Mouse (Mus musculus): ENCODE measurements around the gene Il1rn.

Gene Il1rn

GRCm38 (mm10) chr2:24382456-24383230, 46.0 kb downstream of the Il1rn start:
- DNase-seq (ENCODE audit: low spot score), result no peak

GRCm38 (mm10) chr2:24383636-24384035, 47.0 kb downstream of the Il1rn start:
- no peak for DNase-seq (ENCODE audit: low spot score)

GRCm38 (mm10) chr2:24384393-24384792, 47.7 kb downstream of the Il1rn start:
- no peak for DNase-seq (ENCODE audit: low spot score)

- no peak for DNase-seq (ENCODE audit: low spot score)
Measured at GRCm38 (mm10) chr2:24385111-24385961, 48.7 kb downstream of the Il1rn start.

- no peak for DNase-seq (ENCODE audit: low spot score)
Measured at GRCm38 (mm10) chr2:24386158-24386963, 49.7 kb downstream of the Il1rn start.

GRCm38 (mm10) chr2:24386964-24387320, 50.3 kb downstream of the Il1rn start:
- DNase-seq (ENCODE audit: low spot score), result no peak

- no peak for DNase-seq (ENCODE audit: low spot score)
Measured at GRCm38 (mm10) chr2:24387361-24388283, 51.0 kb downstream of the Il1rn start.

GRCm38 (mm10) chr2:24393251-24393650, 56.6 kb downstream of the Il1rn start:
- no peak for DNase-seq (ENCODE audit: low spot score)

GRCm38 (mm10) chr2:24397115-24397514, 60.5 kb downstream of the Il1rn start:
- DNase-seq (ENCODE audit: low spot score), result no peak

GRCm38 (mm10) chr2:24400711-24401110, 64.1 kb downstream of the Il1rn start:
- DNase-seq (ENCODE audit: low spot score), result no peak
